Mouse (Mus musculus) lung, postnatal 0 days (tissue): Measurements from ENCODE around the gene Pkd1l3.

Experiments
- CTCF ChIP-seq: IDR thresholded peaks from 2 replicates; pipeline ENCODE4 v1.5.1; 2016; ENCODE audit warnings: antibody characterized with exemption, mild to moderate bottlenecking
- EP300 ChIP-seq: IDR thresholded peaks from 2 replicates; pipeline ENCODE4 v1.6.1; 2016; ENCODE audit warnings: antibody characterized with exemption, mild to moderate bottlenecking, control low read depth

DNA sequence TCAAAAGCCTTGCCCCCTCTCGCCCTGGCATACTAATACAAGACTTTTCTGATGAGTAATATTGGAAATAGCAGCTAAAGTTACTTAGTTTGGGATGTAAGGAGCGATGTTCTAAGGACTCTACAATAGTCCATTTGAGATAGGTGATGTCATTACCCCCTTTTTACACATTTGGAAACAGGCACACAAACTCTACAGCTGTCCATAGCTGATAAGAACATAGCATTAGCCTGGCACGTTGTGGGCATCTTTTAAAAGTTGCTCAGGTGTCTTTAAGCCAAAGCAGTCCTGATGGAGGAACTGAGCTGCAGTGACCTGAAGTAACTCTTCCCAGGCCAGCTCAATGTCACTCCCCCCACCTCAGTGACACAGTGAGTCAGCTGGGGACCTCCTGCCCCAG lies 22.9 kb upstream of the Pkd1l3 start:
- TF ChIP-seq EP300 (no peak), CTCF (no peak)
